Mouse (Mus musculus) small intestine, adult 2 months (tissue): Measurements from ENCODE around the gene Tbxas1. TPM values are rescaled to one million over a fixed set of nuclear protein-coding genes. Genes with fewer than 3 reads are reported as not detected.

Experiments
- H3K27ac ChIP-seq: fragments of 200-500 bp; 2 replicates; pipeline ENCODE4 v1.5.1; 2012; ENCODE audit warnings: low read depth, low read length, control low read depth, inconsistent platforms; ENCODE audit not compliant: insufficient read depth
- H3K27me3 ChIP-seq: fragments of 200-500 bp; 2 replicates; pipeline ENCODE4 v1.6.1; 2012; ENCODE audit warnings: mild to moderate bottlenecking, moderate library complexity, low read length, inconsistent platforms; ENCODE audit not compliant: control insufficient read depth, insufficient read depth
- H3K36me3 ChIP-seq: fragments of 200-500 bp; 2 replicates; pipeline ENCODE4 v1.6.1; 2012; ENCODE audit warnings: mild to moderate bottlenecking, low read length, control low read depth, inconsistent platforms; ENCODE audit not compliant: control insufficient read depth, insufficient read depth
- H3K4me1 ChIP-seq: fragments of 200-500 bp; 2 replicates; pipeline ENCODE4 v1.6.1; 2012; ENCODE audit warnings: low read length, inconsistent platforms, mixed read lengths; ENCODE audit not compliant: control insufficient read depth, insufficient read depth, insufficient read length
- H3K4me3 ChIP-seq: fragments of 200-500 bp; 2 replicates; pipeline ENCODE4 v1.5.1; 2012; ENCODE audit warnings: low read depth, mild to moderate bottlenecking, control low read depth, inconsistent platforms, low read length, moderate library complexity
- CTCF ChIP-seq: fragments of 200-500 bp; IDR thresholded peaks from 2 replicates; pipeline ENCODE4 v1.5.1; 2012; ENCODE audit warnings: low read depth, mild to moderate bottlenecking, control low read depth, inconsistent platforms, low read length, moderate library complexity, mixed read lengths; ENCODE audit not compliant: insufficient replicate concordance, insufficient read length; ENCODE audit errors: extremely low read depth
- POLR2A ChIP-seq: fragments of 200-500 bp; IDR thresholded peaks from 2 replicates; pipeline ENCODE4 v1.6.1; 2012; ENCODE audit warnings: low read depth, mild to moderate bottlenecking, control low read depth, inconsistent platforms, low read length, moderate library complexity
- WGBS: fragments of 180-500 bp; shearing (Covaris S2); methylation state at CpG from one replicate; pipeline ENCODE4 v1.1.7; 2018; 5-methylcytosine and 5-hydroxymethylcytosine counted together
- polyA plus RNA-seq: library from polyadenylated mRNA; depleted of rRNA; stranded (reverse); fragments of >200 nt; gene quantifications from 2 replicates; pipeline ENCODE4 v1.2.3, GENCODE M21; 2012

Gene Tbxas1
- polyA plus RNA-seq, 1 experiment = 1.8 TPM

- Histone ChIP-seq H3K27ac (no peak overlapping the region), H3K4me3 (no peak overlapping the region)
Measured at GRCm38 (mm10) chr6:38913386-38914042, 38.3 kb downstream of the Tbxas1 start.

GRCm38 (mm10) chr6:38914181-38914580 lies 39.0 kb downstream of the Tbxas1 start:
- H3K36me3 ChIP-seq = no peaks in the 10 kb centered on the region
- 66% methylated on average over 10 of the region's 10 CpGs for WGBS
- H3K4me1 ChIP-seq = peaks cover 25% of the 10 kb centered on the region; the same call in 1 of the 2 replicates
- no peak overlapping the region for H3K4me3 ChIP-seq
- TF ChIP-seq CTCF (no peak), POLR2A (no peak)
- H3K27ac ChIP-seq = no peak overlapping the region
- H3K27me3 ChIP-seq = no peaks in the 10 kb centered on the region

More at GRCm38 (mm10) chr6:38913386-38914042, 38.3 kb downstream of the Tbxas1 start:
- H3K4me1 ChIP-seq = peaks cover 23% of the 10 kb centered on the region; the same call in 1 of the 2 replicates
- H3K36me3 ChIP-seq = no peaks in the 10 kb centered on the region
- no peaks in the 10 kb centered on the region for H3K27me3 ChIP-seq
- TF ChIP-seq POLR2A (no peak), CTCF (no peak)
- WGBS = 84% methylated on average over 13 of the region's 13 CpGs

- Histone ChIP-seq H3K36me3 (no peaks in the 10 kb centered on the region), H3K27ac (no peak overlapping the region), H3K4me3 (no peak overlapping the region), H3K27me3 (no peaks in the 10 kb centered on the region), H3K4me1 (peaks cover 15% of the 10 kb centered on the region; the same call in 1 of the 2 replicates)
- WGBS = 85% methylated on average over 5 of the region's 5 CpGs
- TF ChIP-seq CTCF (no peak), POLR2A (no peak)
Measured at GRCm38 (mm10) chr6:38915776-38916175, 40.6 kb downstream of the Tbxas1 start.

DNA sequence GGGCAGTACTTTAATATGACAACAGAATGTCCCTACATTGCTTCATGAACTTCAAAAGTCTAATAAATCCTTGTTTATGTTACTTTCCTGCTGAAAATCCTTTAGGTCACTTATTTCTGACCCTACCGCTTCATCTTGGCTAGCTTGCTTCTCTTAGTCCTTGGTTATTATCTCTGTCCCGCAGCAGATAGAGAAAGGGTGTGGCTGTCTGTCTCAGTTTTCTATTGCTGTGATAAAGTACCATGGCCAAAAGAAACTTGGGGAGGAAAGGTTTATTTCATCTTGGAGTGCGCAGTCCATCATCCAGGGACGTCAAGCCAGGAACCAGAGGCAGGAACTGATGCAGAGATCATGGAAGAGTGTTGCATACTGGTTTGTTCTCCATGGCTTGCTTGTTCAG lies 41.4 kb downstream of the Tbxas1 start:
- Histone ChIP-seq H3K27ac (no peak overlapping the region), H3K4me1 (peaks cover 18% of the 10 kb centered on the region; the same call in 1 of the 2 replicates), H3K27me3 (no peaks in the 10 kb centered on the region), H3K4me3 (no peak overlapping the region), H3K36me3 (no peaks in the 10 kb centered on the region)
- 32% methylated on average over 4 of the region's 4 CpGs for WGBS
- TF ChIP-seq CTCF = no peak
- TF ChIP-seq POLR2A = no peak

DNA sequence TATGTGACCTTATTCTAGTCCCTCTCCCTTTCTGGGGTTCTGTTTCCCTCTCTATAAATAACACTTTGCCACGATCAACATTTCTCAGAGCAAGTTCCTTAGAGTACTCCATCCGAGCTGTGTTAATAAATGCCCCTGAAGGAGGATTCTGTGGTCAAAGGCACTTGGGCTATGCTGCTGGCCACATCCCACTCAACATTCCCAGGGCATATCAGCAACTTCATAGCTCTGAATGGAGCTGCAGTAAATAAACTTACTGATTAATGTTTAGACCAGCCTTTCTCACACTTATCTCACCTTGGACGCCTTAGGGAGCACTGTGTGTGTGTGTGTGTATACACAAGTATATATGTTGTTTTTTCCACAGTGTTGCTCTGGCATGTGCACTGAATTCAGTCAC lies 42.2 kb downstream of the Tbxas1 start:
- no peaks in the 10 kb centered on the region for H3K36me3 ChIP-seq
- WGBS = 59% methylated on average over 3 of the region's 3 CpGs
- H3K27ac ChIP-seq = no peak overlapping the region
- TF ChIP-seq CTCF (no peak), POLR2A (no peak)
- H3K4me1 ChIP-seq = peaks cover 13% of the 10 kb centered on the region; the same call in 1 of the 2 replicates
- H3K27me3 ChIP-seq = no peaks in the 10 kb centered on the region
- no peak overlapping the region for H3K4me3 ChIP-seq

GRCm38 (mm10) chr6:38918728-38919127 lies 43.5 kb downstream of the Tbxas1 start:
- TF ChIP-seq POLR2A (no peak), CTCF (no peak)
- WGBS = 63% methylated on average over 4 of the region's 4 CpGs
- Histone ChIP-seq H3K36me3 (no peaks in the 10 kb centered on the region), H3K27me3 (no peaks in the 10 kb centered on the region), H3K4me3 (peak overlapping the region; percentile 39), H3K4me1 (peaks cover 14% of the 10 kb centered on the region; the same call in 1 of the 2 replicates), H3K27ac (no peak overlapping the region)

- Histone ChIP-seq H3K4me3 (peak overlapping the region; percentile 39), H3K4me1 (peaks cover 16% of the 10 kb centered on the region; the same call in 1 of the 2 replicates), H3K36me3 (no peaks in the 10 kb centered on the region), H3K27me3 (no peaks in the 10 kb centered on the region), H3K27ac (no peak overlapping the region)
- no peak for TF ChIP-seq CTCF
- no peak for TF ChIP-seq POLR2A
- WGBS = 21% methylated on average over 14 of the region's 14 CpGs
Measured at GRCm38 (mm10) chr6:38919135-38919740, 44.0 kb downstream of the Tbxas1 start.
